Mouse (Mus musculus) adrenal gland (tissue): ENCODE data around the gene Flywch2.

Source experiments
- intact Hi-C: fragments of 180-260 bp; cut with DNase I; formaldehyde crosslinking; loops from one replicate; pipeline ENCODE4 v1.15.1; 2025
- long read RNA-seq, 2 experiments: library from polyadenylated mRNA; unstranded; transcript quantifications; one replicate each; pipeline ENCODE4 v2.0.0; 2020; ENCODE audit warnings: borderline replicate concordance in 1 of 2; ENCODE audit not compliant: insufficient replicate concordance in 1 of 2

The Flywch2 gene
- long read RNA-seq, experiment 1, transcript Flywch2-201 (3 exons, 694 nt): major isoform, 5 of 9 reads
- long read RNA-seq, experiment 1, partial matches to known transcripts: 0 of 9 reads
- long read RNA-seq, experiment 1, other reads (novel, unspliced or antisense): 4 of 9 reads
- long read RNA-seq, experiment 2, transcript Flywch2-201 (3 exons, 694 nt): major isoform, 5 of 8 reads
- long read RNA-seq, experiment 2, partial matches to known transcripts: 1 of 8 reads
- long read RNA-seq, experiment 2, other reads (novel, unspliced or antisense): 2 of 8 reads

DNA sequence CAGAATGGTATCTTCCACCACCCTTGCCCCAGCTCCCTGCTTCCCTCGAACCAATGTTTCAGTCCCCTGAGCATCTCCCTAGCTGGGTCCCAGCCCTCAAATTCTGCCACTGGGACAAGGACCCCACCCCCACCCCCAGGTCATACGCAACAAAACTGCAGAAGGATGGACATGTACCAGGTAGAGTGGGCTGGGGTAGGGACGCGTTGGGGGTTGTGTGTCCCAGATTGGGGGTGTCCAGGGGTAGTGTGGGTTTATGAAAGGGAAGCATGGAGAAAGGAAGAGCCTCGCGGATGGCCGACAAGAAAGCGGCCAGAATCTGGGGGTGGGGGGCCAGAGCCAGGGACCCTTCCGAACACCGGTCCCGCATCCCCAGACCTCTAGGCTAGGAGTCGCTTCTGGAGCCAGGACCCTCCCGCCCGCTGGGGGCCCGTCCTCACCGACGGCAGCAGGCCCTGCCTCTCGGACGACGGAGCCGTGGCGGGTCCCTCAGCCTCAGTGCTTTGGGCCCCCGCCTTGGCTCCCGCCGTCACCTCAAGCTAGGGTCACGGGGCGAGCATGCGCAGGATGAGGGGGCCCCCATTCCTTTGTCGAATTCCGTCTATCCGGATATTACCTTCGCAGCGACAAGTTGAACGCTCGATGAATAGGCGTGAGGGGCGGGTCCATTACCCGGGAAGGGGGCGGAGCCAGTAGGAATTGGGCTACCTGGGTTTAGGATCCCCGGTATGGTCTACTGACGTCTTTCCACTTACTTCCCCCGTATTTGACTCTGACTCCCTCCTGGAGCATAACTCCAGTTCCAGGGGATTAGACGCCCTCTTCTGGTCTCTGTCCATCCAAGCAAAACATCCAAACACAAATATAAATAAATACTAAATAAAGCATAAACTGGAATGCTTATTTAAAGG, at the start of gene Flywch2:
Gene Flywch2, minus strand, starts transcription at position 521 of the 911 bp plus-strand sequence.
- intact Hi-C loops: no loop called here

DNA sequence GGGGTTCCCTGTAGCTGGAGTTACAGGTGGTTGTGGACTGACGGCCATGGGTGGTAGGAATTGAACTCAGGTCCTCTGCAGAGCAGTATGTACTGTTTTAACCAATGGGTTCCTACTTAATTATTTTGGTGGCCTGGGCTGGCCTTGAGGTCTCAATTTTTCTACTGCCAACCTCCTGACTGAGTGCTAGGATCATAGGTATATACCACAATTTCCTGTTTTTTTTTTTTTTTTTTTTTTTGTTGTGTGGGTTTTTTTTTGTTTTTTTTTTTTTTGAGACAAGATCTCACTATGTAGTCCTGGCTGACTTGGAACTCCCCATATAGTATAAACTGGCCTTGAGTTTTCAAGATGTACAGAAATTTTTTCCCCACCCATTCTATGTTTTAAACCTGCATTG, 45.3 kb upstream of the Flywch2 start:
- intact Hi-C loops: no loop called here

DNA sequence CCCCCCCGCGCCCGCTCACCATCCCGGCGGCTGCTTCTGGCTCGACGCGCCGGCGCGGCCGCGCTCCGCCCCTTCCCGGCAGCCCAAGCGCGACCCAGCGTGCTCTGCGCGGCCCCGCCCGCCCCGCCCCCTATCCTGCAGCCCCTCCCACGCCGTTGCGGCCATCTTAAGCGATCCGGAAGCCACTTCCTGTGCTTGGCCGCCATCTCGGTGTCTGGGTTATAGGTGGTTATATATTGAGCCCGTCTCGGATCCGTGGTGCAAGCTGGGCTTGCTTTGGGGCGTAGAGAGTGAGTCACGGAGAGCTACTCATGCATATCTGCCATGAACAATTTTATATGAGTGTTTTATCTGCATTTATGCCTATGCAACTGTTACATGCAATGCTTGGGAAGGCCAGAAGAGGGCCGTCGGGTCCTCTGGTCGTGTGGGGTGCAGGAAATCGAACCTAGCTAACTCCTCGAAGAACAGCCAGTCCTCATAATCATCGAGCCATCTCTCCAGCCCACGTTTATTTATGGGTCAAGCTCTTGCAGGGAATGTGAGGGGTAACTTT, 43.3 kb upstream of the Flywch2 start, which contains the start of gene Elob:
Gene Elob, minus strand, starts transcription at position 73 of the 556 bp plus-strand sequence.
- intact Hi-C loops: no loop called here

DNA sequence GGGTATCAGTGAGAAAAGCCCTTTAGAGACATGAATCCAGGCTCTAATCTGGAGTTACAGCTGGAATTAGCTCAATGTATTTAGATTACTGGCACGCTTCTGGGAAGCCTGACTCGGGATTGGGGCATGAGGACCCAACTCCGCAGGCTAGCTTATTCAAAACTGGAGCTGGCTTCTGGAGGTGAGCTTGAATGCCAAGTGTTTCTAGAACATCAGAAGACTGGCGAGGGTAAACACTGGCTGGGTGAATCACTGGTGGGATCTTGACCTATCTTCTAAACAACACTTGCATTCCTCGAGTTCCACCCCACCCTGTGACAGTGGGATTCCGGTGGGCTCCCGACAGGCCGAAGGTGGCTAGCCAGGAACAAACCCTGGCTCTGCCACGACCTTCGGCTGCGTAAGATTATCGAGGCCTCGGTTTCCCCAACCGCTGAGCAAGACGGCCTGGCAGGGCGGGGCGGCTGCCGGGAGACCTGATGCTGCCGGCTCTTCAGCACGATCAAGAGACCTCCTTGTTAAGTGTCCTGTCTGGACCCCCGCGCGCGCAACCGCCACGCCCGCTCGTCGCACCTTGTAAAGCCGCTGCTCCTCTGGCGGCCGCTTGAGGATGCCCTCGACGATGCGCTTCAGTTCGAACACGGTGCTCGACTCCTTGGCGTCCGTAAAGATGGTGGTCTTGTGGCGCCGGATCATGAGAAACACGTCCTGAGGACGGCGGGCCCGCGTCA, 42.6 kb upstream of the Flywch2 start:
- intact Hi-C loops: no loop called here

DNA sequence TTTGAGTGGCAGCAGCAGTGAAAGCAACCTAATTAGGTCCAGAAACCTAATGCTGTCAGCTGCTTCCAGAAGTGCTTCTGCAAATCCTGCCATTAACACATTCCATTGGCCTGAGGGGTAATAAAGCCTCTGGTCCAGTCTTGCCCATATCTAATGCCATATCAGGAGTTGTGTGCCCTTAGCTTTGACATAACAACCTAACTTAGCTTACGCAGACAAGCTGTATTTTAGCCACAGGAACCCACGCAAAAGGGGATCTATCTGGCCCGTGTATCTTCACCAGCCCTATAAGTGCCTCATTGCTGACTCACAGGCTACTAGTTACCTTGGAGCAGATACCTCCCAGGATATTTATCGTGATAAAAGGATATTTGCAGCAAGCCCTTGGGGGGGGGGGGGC, 39.7 kb upstream of the Flywch2 start:
- intact Hi-C loops: no loop called here

DNA sequence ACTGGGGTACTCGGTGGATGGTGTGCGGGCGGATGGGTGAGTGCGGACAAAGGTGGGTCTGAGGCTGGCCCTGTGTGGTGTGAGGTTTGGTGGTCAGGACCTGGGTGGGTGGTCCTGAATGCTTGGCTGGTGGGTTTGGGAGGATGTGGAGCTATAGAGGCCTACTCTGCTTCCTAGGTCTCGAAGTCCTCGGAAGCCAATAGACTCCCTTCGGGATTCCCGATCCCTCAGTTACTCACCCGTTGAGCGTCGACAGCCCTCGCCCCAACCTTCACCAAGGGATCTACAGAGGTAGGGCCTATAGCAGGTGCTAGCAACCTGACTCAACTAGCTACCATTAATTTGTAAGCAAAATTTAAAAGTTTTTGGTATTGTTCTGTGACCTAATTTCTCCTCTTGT, 37.7 kb upstream of the Flywch2 start:
- intact Hi-C loops: loop anchor here (2.0 kb wide), 1 partner anchor 17 kb away; no protein-coding TSS in a partner anchor

DNA sequence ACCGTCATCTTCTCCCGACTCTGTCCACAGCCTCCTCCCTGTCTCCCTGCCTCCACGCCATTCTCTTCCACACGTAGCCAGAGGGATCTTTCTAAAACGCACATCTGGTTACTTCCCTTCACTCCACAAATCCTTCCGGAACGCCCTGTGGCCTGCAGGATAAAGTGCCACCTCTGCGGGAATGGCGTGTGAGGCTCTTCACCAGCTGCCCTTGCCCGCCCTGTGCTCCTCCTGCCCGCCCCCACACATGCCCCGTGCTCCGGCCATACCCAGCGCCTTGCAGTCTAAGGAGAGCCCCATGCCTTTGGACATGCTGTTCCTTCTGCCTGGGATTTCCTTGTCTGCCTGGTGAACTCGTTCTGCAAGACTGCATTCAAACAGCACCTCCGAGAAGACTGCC, 37.1 kb upstream of the Flywch2 start:
- intact Hi-C loops: loop anchor here (2.0 kb wide), 1 partner anchor 16 kb away; no protein-coding TSS in a partner anchor

DNA sequence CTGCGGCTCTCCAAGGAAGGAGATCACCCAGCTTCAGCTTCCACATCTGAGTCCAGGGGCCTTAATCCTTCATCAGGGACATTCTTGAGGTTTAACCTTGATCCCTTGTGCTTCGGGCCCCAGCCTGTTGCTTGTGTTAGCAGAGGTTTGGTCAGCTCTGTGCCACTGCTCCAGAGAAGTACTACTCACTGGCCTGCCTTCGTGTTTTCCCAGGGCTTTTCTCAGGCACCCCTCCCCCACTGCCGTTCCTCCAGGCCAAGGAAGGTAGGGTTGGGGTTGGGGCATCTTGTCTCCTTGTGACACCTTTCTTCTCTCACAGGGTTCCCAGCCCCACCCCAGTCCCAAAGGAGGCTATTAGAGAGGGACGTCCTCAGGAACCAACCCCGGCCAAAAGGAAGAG, 36.2 kb upstream of the Flywch2 start:
- intact Hi-C loops: loop anchor here (2.0 kb wide), 1 partner anchor 15 kb away; no protein-coding TSS in a partner anchor

DNA sequence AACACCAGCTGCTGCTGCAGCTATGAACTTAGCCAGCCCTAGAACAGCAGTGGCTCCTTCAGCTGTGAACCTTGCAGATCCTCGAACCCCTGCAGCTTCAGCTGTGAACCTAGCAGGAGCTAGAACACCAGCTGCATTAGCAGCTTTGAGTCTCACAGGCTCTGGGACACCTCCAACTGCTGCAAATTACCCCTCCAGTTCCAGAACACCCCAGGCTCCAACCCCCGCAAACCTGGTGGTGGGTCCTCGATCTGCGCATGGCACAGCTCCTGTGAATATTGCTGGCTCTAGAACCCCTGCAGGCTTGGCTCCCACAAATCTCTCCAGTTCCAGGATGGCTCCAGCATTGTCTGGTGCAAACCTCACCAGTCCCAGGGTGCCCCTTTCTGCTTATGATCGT, 34.9 kb upstream of the Flywch2 start:
- intact Hi-C loops: no loop called here

DNA sequence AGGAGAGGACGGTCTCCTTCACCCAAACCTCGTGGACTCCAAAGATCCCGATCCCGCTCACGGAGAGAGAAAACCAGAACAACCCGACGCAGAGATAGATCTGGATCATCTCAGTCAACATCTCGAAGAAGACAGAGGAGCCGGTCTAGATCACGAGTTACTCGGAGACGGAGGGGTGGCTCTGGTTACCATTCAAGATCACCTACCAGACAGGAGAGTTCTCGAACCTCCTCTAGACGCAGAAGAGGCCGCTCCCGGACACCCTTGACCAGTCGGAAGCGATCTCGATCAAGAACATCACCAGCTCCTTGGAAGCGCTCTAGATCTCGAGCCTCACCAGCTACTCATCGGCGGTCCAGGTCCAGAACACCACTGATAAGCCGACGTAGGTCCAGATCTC, 33.4 kb upstream of the Flywch2 start:
- intact Hi-C loops: no loop called here

DNA sequence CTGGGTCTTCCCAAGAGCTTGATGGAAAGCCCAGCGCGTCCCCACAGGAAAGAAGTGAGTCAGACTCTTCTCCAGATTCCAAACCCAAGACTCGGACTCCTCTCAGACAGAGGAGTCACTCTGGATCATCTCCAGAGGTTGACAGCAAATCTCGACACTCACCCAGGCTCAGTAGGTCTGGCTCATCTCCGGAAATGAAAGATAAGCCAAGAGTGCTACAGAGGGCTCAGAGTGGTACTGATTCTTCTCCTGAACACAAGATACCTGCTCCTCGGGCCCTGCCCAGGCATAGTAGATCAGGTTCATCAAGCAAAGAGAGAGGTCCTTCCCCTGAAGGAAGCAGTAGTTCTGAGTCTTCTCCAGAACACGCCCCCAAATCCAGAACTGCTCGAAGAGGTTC, 32.7 kb upstream of the Flywch2 start:
- intact Hi-C loops: no loop called here

DNA sequence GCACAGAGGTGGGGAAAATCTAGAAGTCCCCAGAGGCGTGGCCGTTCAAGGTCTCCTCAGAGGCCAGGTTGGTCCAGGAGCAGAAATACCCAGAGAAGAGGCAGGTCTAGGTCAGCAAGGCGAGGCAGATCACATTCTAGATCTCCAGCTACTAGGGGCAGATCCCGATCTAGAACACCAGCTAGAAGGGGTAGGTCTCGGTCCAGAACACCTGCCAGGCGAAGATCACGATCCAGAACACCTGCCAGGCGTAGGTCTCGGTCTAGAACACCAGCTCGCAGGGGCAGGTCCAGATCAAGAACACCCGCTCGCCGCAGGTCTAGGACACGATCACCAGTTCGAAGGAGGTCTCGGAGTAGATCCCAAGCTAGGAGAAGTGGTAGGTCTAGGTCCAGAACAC, 29.8 kb upstream of the Flywch2 start:
- intact Hi-C loops: no loop called here

DNA sequence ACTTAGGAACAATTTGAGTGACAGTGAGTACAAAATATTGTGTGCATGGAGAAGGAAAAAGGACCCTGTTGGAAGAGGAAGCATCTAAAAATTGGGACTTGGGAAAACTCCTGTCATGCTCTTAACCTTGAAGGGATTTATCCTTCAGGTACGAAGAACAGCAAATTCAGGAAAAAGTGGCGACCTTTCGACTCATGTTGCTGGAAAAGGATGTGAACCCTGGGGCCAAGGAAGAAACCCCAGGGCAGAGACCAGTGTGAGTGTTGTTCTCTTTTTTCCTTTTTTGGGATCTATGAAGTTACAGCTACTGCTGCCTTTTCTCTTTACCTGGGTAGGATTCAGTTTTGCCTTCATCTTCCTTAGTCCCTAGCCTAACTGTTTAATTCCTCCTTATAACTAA, 22.0 kb upstream of the Flywch2 start:
- intact Hi-C loops: loop anchor here (2.0 to 5.0 kb wide), 2 partner anchors 15 to 36 kb away; partner anchors contain the start of gene Flywch1

DNA sequence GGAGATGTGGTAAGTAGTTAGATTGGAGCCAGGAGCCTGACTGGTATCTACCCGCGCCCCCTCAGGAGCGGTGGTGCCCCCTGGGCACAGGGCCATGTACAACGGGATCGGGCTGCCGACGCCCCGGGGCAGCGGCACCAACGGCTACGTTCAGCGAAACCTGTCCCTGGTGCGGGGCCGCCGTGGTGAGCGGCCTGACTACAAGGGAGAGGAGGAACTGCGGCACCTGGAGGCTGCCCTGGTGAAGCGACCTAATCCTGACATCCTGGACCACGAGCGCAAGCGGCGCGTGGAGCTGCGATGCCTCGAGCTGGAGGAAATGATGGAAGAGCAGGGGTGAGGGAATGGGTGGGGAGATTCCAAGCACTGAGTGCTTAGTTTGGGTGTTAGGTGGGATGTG, 21.0 kb upstream of the Flywch2 start:
- intact Hi-C loops: loop anchor here (2.0 to 5.0 kb wide), 2 partner anchors 16 to 35 kb away; partner anchors contain the start of gene Flywch1

DNA sequence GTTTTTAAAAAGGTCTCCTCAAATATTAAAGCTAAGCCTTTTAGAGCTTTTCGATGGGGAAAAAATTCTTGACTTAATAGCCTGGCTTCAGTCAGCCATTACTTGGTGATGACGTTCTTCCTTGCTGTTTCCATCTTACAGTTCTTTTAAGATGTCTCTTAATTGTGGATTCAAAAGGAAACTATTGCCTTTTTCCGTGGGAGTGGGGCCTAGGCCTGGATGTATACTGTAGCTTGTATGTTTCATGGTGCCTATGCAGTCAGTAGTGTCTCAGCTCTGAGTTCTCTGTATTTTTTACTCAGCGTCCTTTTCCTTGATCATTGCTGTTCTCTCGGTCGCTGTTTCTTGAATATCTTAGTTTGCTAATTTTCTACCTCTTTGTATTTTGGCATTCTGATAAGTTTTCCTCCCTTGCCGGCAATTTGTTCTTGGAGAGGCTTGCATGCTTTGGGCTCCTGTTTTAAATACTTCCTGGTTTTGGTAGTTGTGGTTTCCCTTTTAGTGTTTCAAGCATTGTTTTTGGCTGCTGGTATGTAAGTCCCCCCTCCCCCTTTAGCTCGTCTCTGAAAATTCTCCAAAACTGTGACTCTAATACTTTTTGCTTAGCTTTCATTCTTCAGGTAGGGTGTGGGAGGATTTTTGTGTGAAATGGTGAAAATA, 18.7 kb upstream of the Flywch2 start:
- intact Hi-C loops: loop anchor here (5.0 kb wide), 1 partner anchor 32 kb away; the partner anchor contains the start of gene Flywch1

DNA sequence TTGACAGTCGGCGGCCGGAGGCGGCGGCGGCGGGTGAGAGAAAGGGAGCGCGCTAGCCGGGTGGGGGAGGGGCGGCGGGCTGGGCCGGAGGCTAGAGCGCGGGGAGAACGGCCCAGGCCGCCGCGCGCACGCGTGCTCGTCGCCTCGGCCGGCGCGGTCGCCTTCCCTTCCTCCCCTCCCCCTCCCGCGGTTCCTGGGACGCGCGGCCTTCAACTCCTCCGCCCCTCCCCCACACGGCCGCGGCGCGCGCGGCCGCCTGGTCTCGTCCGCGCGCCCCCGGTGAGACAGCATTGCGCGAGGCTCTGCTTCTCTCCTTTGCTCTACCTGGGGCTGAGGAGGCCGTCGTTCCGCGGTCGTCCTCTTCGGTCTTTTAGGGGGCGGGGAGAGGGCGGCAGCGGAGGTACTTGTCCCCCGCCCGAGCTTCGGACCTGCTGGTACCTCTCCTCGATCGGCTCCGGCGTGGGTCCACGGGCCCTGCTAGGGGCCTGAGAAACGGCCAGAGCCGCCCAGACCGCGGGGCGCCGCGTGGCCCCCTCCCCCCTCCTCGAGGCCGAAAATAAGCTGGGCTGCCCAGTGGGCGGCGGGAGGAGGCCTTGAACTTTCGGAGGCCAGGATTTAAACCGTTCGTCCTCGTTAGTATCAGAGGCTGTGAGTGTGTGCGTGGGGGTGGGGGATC, 17.6 kb upstream of the Flywch2 start:
- intact Hi-C loops: no loop called here

DNA sequence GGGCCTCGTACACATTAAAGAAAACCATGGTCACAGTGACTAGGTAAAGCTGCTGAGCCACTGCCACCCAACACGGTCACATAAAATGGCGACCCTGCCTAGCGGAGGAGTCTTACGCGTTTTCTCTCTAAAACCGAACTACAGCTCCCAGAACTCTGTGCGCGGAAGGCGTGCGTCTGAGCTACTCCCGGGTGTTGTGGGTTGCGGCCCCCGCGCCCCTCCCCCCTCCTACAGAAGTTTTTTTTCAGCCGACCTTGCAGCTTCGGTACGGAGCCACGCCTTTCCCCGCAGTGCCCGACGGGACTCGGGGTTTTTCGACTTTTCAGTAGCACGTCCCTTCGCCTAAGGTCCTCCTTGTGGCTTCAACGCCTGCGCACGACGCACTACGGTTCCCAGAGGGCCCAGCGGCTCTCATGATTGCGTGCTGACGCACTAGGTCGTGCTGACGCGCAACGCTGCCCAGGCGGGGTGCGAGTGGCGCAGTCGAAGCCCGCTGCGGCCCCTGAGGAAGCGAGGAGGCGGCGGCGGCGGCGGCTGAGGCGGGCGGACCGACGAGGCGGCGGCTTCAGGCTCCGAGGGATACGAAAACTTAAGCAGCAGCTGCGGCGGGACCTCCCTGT, 17.0 kb upstream of the Flywch2 start:
- intact Hi-C loops: no loop called here

DNA sequence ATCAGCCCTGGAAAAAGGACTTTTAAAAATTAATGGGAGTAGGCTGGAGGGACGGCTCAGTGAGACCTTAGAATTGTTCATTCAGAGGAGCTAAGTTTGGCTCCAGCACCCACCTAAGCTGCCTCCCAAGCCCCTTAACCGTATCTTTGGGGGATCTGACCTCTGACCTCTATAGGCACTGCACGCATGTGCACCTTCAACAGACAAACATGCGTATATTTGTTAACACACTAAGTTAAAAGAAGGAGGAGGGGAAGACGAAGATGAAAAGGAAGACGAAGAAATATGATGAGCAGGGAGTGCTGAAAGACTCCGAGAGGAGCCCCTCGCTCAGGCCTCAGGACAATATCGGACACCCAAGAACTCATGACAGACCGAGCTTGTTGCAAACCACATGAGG, 15.7 kb upstream of the Flywch2 start:
- intact Hi-C loops: no loop called here

DNA sequence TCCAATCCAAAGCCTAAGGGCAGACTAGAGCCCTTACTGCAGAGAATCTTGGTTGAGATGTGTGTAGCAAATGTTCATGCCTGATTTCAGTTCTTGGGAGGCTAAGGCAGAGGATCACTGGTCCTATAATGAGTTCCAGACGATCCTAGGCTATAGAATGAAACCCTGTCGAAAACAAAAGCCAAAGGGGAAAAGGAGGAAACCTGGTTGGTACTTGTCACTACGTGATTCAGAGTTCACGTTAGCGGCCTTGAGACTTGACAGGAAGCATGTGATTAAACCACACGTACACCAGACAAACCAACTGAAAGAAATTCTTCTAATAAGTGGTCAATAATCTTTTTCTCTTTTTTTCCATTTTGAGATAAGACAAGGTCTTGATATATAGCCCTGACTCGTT, 11.4 kb upstream of the Flywch2 start:
- intact Hi-C loops: no loop called here

DNA sequence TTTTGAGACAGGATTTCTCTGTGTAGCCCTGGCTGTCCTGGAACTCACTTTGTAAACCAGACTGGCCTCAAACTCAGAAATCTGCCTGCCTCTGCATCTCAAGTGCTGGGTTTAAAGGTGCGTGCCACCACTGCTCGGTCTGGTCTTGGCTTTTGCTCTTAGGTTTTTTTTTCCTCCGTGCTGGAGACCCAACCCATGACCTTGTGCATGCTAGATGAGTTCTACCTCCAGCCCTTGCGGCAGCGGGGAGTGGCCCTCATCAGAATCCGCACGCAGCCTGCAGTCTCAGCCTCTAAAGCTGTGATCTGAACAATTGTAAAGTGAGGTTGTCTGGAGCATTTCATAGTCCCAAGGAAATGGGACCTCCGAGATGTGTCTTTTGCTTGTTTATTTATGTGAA, 9.4 kb upstream of the Flywch2 start:
- intact Hi-C loops: no loop called here
